Mouse (Mus musculus) cortical plate, adult 2 months (tissue): ENCODE results near the gene Sh3rf3. TPM values are rescaled to one million over a fixed set of nuclear protein-coding genes. Genes with fewer than 3 reads are reported as not detected.

Experiments used
- H3K27ac ChIP-seq: fragments of 200-500 bp; 2 replicates; pipeline ENCODE4 v1.5.1; 2012; ENCODE audit warnings: low read length, control low read depth, inconsistent platforms; ENCODE audit not compliant: insufficient read depth
- H3K4me1 ChIP-seq: fragments of 200-500 bp; 2 replicates; pipeline ENCODE4 v1.6.1; 2011; ENCODE audit warnings: low read length; ENCODE audit not compliant: control insufficient read depth, insufficient read depth
- H3K4me3 ChIP-seq: fragments of 200-500 bp; 2 replicates; pipeline ENCODE4 v1.5.1; 2011; ENCODE audit warnings: mild to moderate bottlenecking, low read length, control low read depth; ENCODE audit not compliant: insufficient read depth
- CTCF ChIP-seq: fragments of 200-500 bp; IDR thresholded peaks from 2 replicates; pipeline ENCODE4 v1.5.1; 2011; ENCODE audit warnings: mild to moderate bottlenecking, control low read depth, low read length; ENCODE audit not compliant: insufficient read depth; ENCODE audit errors: extremely low read depth
- POLR2A ChIP-seq: fragments of 200-500 bp; IDR thresholded peaks from 2 replicates; pipeline ENCODE4 v1.6.1; 2011; ENCODE audit warnings: mild to moderate bottlenecking, low read length, control low read depth; ENCODE audit not compliant: insufficient read depth; ENCODE audit errors: extremely low read depth
- polyA plus RNA-seq: library from polyadenylated mRNA; depleted of rRNA; stranded (reverse); fragments of >200 nt; gene quantifications from 2 replicates; pipeline ENCODE4 v1.2.3, GENCODE M21; 2012

Gene Sh3rf3
- polyA plus RNA-seq, 1 experiment = 22.9 TPM

DNA sequence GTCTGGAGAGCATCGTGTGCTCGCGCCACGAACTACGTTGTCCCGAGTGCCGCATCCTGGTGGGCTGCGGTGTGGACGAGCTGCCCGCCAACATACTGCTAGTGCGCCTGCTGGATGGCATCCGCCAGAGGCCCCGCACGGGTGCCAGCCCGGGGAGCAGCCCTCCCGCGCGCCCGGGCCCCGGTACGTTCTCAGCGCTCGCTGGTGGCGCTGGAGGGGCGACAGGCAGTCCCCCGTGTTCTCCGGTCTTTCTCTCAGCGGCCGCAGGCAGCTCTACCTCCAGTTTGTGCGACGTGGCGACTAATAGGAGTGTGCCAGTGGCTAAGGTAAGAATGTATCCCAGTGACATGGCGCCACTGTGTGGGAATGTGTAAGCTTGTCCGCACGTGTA is 637 bp downstream of the Sh3rf3 start:
- peak overlapping the region; percentile 83 for H3K4me3 ChIP-seq
- H3K27ac ChIP-seq = no peak overlapping the region
- TF ChIP-seq POLR2A (no peak), CTCF (no peak)
- H3K4me1 ChIP-seq = peaks cover 4% of the 10 kb centered on the region

DNA sequence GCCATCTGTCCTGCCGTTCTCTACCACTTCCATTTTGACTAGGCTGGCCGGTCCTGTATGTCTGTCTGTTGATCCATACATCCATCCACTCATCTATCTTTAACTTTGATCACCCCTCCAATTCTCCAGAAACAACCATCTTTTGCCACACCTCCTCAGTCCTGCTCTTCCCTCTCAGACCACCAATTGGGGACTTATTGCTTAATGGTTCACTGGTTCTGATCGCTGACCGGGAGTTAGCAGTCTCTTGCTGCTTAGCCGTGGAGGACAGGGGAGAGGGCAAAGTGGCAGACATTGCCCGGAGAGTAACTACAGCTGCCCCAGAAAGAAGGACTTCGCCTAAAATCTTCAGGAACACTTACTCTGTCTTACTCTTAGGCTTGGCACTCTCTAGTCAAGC is 1.3 kb downstream of the Sh3rf3 start:
- H3K27ac ChIP-seq = no peak overlapping the region
- peaks cover 4% of the 10 kb centered on the region for H3K4me1 ChIP-seq
- H3K4me3 ChIP-seq = peak overlapping the region; percentile 83
- TF ChIP-seq POLR2A = no peak
- TF ChIP-seq CTCF = no peak

DNA sequence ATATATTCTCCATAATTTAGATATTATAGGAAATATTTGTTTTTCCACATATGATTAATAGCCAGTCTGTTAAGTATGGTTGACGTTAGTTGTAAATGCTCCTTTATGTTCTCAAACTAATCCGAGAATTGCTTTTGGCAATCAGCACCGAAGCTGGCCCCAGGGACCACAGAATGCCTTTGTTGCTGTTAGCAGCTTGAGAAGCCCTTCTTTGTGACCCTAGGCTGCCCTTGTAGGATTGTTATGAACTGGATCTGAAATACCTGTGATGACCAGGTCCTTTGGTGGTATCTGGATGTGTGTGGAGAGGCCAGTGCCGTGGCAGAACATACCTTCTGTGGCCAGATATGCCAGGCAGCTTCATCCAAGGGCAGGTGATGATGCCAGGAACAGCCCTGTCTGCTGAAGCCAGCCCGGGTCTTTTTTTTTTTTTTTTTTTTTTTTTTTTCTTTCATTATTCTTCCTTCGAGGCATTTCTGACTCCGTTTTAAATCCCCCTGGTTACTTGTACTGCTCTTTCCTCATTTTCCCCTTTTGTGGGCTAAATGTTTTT is 10.9 kb downstream of the Sh3rf3 start:
- H3K27ac ChIP-seq = no peak overlapping the region
- H3K4me1 ChIP-seq = peaks cover under 1% of the 10 kb centered on the region; the same call in 1 of the 2 replicates
- TF ChIP-seq CTCF = no peak
- no peak for TF ChIP-seq POLR2A
- no peak overlapping the region for H3K4me3 ChIP-seq

DNA sequence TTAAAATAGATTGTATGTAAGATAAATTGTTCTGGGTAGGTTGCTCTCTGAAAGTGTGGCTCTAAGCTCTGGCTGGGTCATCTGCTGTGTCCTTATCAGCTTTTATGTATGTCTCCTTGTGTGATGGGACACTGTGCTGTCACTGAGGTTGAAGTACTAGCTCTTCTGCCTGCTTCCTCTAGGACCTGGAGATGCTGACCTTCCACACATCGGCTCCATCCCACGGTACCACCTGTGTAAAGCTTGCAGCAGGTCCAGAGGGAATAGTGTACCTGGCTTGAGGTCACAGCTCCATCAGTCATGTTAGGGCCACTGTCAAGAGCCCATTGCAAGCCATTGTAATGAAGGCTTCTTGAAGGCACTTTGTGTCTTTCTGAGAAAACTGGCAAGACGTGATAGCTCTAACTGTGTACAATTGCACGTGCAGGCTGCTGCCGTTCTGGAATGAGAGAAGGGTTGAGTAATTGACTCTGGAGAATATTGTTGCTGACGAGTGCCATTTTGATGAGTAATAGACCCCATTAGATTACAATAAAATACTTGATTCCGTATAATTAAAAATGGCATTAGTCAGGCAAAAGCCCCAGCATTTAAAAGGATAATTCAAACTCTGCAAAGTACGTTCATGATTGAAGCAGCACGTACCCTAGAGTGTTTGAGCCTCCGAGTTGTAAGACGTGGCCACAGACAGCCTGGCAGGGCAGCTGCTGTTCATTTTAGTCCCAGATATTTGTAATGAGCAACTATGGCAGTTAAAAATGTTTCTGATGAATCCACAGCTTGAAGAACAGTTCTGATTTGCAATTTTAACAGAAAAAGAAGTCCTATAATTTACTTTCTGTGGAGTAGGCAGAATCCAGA is 16.3 kb downstream of the Sh3rf3 start:
- Histone ChIP-seq H3K27ac (no peak overlapping the region), H3K4me1 (peaks cover 12% of the 10 kb centered on the region), H3K4me3 (no peak overlapping the region)
- no peak for TF ChIP-seq POLR2A
- TF ChIP-seq CTCF = no peak

DNA sequence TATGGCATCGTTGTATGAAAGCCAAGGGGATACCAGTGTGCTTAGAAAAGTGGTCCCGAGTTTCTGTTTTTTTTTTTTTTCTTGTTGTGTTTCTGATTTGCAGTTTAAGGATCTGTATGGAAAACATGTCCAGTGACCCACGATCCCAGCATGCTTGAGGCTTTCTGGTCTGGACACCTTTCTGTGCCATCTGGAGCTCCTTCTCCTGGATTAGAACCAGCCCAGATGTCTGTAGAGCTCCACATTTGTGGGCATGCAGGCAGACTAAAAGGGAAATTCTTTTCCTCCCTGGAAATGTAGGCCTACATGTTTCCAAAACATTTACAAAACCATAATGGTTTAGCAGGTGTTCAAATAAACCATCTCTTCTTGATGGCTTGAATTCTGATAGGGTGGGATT is 20.0 kb downstream of the Sh3rf3 start:
- Histone ChIP-seq H3K27ac (no peak overlapping the region), H3K4me3 (no peak overlapping the region), H3K4me1 (peaks cover 12% of the 10 kb centered on the region)
- TF ChIP-seq POLR2A (no peak), CTCF (no peak)

DNA sequence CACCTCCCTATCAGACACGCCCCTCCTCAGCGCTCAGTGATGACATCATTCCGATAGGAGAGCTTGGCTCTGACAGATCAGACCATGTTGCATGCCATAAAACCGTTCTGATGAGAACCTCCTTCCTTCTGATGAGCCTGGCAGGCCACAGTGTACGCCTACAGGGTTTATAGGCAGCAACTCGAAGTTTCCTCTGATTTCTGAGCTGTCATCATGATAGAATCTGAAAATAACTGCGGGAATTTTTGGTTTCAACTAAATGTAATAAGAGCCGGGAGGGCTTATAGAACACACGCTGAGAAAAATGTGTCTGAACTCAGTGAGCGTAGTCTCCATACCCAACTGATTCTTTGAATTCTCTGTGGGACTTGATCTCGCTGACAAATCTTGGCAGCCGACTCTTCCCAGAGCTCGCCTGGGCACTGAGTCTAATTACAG is 20.6 kb downstream of the Sh3rf3 start:
- Histone ChIP-seq H3K4me1 (peaks cover 12% of the 10 kb centered on the region), H3K27ac (no peak overlapping the region), H3K4me3 (no peak overlapping the region)
- no peak for TF ChIP-seq POLR2A
- no peak for TF ChIP-seq CTCF

DNA sequence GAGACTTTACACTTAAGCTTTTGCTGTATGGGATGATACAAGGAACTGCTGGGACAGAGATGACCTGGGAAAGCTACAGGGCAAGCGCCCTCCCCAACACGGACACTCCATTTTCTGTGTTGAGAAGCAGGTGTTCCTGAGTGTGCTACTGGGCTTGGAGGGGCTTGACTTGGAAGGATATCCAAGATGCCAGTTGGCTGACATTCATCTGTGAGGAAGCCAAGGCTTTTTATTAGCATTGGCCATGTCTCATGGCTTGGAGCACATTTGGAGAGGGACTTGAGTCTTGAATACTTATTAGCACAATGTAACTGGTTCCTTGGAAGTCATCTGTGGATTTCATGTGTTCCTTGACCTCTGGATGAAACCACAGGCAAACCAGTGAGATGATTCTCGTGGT is 23.2 kb downstream of the Sh3rf3 start:
- TF ChIP-seq CTCF = no peak
- no peak for TF ChIP-seq POLR2A

DNA sequence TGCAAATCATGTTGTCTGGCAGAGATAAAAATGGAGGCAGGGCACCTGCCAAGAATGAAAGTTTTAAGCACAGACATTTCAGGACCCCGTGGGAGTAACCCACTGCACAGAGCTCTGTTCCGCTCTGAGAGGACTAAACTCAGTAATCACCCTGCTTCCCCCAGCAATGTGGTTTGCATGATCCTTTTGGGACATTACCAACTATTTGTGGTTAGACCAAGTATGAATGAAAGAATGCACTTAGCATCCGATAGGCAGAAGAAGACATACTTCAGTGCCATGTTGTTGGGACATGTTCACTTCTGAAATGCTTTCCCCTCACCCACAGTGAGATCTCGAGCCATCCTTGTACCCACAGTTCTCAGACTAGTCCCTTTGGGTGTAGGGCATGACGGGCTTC is 24.3 kb downstream of the Sh3rf3 start:
- H3K4me1 ChIP-seq = peaks cover 6% of the 10 kb centered on the region
- no peak for TF ChIP-seq POLR2A
- TF ChIP-seq CTCF = no peak
- no peak overlapping the region for H3K4me3 ChIP-seq
- H3K27ac ChIP-seq = no peak overlapping the region

More for the DNA sequence above, 23.2 kb downstream of the Sh3rf3 start:
- H3K4me3 ChIP-seq = no peak overlapping the region
- H3K27ac ChIP-seq = no peak overlapping the region
- peaks cover 6% of the 10 kb centered on the region for H3K4me1 ChIP-seq

DNA sequence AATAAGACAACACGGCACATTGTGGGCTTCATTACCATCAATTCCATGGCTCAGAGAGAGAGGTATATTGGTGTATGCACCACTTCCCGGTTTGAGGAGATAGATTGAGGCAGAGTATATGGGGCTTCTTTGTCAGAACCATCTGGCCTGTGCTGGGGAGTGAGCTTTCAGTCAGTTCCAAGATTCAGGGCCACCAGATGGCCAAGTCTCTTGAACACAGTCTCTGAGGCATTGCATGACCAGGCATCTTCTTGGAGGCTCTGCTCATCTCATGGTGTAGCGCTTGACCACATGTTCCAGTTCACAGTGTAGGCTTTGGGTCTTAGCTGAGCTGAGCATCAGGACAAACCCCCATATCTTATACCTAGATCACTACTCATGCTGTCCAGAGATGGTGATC is 28.8 kb downstream of the Sh3rf3 start:
- H3K27ac ChIP-seq = no peak overlapping the region
- no peak for TF ChIP-seq POLR2A
- TF ChIP-seq CTCF = no peak
- no peaks in the 10 kb centered on the region; the same call in none of the 2 replicates for H3K4me1 ChIP-seq
- H3K4me3 ChIP-seq = no peak overlapping the region

DNA sequence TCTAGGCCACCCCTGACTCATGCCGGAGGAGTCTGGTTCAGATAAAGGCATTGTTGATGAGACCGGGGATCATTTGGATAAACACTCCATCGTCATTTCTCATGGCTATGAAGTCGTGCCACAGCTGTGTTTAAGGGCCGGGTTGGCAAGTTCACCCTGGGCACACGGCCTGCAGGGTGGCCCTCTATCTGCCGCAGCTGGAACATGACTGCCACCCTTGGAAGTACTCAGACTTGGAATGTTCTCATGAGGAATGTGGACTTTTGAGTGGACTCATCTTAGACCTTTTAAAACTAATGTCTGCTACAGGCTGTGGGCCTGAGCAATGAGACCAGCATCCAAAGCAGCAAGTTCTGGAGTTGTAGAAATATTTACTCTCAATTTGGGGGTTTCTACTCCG is 29.9 kb downstream of the Sh3rf3 start:
- no peak overlapping the region for H3K4me3 ChIP-seq
- peaks cover 7% of the 10 kb centered on the region; the same call in 1 of the 2 replicates for H3K4me1 ChIP-seq
- no peak for TF ChIP-seq CTCF
- no peak overlapping the region for H3K27ac ChIP-seq
